Mouse (Mus musculus) adrenal gland, adult 18-20 months (tissue): ENCODE data around the gene Tbc1d10a. TPM values are rescaled to one million over a fixed set of nuclear protein-coding genes. Genes with fewer than 3 reads are reported as not detected.

Experiments
- DNase-seq, 2 experiments: peaks; one replicate each; pipeline ENCODE4 v3.0.0; 2021 to 2022; ENCODE audit warnings: low spot score in 2 of 2
- total RNA-seq, 2 experiments: library from RNA; stranded (reverse); gene quantifications; 1 replicate in 1 of 2; 2 replicates in 1 of 2; pipeline ENCODE4 v1.2.3; 2021

Gene Tbc1d10a
- total RNA-seq, 2 experiments from 2014 or later: 14.8 to 23.3 TPM

DNA sequence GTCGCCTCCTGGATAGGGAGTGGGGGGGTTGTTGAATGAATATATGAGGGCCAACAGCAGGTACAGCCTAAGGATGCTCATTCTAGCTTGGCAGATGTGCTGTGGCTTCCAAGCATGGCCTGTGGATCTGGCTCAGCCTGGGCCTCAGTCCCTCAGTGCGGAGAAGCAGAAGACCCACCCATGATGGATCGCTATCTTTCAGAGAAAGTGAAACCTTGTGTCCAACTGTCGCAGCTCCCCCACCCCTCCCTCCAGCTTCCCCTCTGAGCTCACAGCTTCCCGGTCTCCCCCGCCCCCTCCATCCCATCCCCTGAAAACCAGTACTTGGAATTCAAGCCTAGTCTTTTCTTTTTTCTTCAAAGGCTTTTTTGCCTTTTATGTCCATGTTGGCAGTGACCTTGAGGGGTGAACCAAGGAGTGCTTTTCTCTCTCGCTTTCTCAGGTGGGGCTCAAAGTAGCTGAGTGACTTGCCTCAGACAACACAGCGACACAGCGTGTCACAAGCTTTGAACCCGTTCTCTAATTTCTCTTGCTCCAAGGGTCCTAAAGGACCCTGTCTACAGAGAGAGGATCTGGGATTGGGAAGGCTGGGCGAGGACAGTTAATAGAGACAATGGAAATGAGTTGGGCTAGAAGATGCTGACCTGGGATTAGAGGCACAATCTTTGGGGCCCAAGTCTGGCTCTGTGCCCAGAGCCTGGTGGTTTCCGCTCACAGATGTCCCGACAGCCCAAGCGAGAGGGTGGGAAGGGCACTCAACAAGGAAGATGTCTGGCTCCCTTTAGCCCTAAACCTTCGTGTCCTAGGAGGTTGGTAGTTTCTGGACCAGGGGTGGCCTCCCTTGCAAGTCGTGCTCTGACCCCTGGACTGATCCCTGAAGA lies 49.3 kb downstream of the Tbc1d10a start, which contains the start of gene Osm:
Gene Osm (plus strand): TSS at position 756 of the 881 bp plus-strand sequence.
- no peak for DNase-seq

GRCm38 (mm10) chr11:4236546-4237067 lies 50.0 kb downstream of the Tbc1d10a start:
- no peak for DNase-seq

- DNase-seq: no peak
Measured at GRCm38 (mm10) chr11:4237389-4237912, 50.9 kb downstream of the Tbc1d10a start.

- DNase-seq: no peak
Measured at GRCm38 (mm10) chr11:4238167-4238566, 51.6 kb downstream of the Tbc1d10a start.

DNA sequence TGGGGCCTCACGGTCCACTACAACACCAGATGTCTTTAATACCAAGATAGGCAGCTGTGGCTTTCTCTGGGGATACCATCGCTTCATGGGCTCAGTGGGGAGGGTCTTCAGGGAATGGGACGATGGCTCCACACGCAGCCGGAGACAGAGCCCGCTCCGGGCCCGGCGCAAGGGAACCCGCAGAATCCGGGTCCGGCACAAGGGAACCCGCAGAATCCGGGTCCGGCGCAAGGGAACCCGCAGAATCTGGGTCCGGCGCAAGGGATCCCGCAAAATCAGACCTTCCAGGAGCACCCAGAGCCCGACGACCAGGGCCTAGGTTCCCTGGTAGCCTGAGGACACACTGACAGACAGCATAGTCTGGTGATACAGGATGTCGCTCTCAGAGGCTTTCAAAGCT lies 53.1 kb downstream of the Tbc1d10a start:
- DNase-seq: no peak

- DNase-seq: no peak
Measured at GRCm38 (mm10) chr11:4240151-4240550, 53.6 kb downstream of the Tbc1d10a start.

GRCm38 (mm10) chr11:4241180-4241579 lies 54.6 kb downstream of the Tbc1d10a start:
- no peak for DNase-seq

GRCm38 (mm10) chr11:4246126-4246525 lies 59.5 kb downstream of the Tbc1d10a start:
- DNase-seq: no peak

DNA sequence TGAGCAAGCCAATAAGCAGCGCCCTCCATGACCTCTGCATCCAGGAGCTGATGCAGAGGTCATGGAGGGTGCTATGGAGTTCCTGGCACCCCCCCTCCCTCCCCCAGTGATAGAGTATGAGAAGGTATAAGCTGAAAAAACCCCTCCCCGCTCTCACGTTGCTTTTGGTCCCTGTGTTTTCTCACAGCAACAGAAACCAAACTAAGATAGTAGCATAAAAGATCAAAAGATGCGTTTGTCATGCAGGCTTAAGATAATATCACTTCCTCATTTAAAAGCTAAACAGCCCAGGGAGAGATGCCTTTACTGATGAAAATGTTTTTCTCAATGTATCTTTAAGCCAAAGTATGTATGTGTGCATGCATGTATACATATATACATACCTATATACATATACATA lies 60.0 kb downstream of the Tbc1d10a start:
- no peak for DNase-seq

DNA sequence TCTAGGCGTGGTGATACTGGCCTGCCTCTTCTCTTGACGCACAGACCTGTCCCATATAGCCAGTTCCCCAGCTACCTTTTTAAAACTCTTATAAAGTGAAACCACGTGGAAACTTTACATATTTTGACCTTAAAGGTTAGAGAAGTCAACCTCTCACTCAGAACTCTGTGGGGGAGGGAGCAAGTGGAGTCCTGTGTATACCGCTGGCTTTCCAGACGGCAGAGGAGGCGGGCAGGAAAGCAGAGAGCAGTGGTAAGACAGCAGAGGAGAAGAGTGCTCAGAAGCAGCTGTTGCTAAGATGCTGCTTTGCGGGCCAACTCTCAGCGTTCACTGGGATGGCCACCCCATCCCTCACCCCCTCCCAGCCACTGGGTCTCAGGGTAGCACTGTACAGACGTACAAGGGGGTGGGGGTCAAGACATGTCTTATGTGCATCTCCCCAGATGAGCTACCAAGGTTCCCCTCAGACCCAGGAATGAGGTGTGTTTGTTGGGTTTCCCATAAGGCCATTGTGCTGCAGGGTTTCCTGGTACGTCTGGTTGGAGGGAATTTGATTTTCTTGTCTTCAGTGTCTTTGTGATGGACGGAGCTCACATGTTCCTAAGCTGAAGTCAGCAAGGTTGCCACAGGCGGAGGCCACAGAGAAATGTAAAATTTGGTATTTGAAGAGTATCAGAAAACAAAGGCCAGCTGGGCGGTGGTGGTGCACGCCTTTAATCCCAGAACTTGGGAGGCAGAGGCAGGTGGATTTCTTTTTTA lies 60.8 kb downstream of the Tbc1d10a start:
- no peak for DNase-seq

GRCm38 (mm10) chr11:4249151-4249550 lies 62.6 kb downstream of the Tbc1d10a start:
- DNase-seq: no peak

DNA sequence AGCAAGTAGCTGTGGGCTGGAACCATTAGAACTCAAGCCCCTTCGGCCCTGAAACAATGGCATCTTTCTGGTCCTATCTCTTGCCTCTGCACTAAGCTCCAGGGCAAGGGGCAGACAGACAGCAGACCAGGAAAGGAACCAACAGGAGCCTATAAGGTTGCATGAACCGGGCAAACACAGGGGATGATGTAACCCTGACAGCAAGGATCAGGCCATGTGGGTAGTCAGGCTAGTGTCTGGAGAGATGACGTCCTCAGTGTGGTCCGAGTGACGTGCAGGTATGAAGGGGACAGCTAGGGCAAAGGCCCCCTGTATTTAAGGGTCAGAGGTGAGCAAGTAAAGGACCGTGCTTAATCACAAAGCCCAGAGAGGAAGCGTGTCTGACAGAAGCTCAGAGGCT lies 63.7 kb downstream of the Tbc1d10a start:
- DNase-seq: no peak

GRCm38 (mm10) chr11:4251376-4251775 lies 64.8 kb downstream of the Tbc1d10a start:
- DNase-seq: no peak

DNA sequence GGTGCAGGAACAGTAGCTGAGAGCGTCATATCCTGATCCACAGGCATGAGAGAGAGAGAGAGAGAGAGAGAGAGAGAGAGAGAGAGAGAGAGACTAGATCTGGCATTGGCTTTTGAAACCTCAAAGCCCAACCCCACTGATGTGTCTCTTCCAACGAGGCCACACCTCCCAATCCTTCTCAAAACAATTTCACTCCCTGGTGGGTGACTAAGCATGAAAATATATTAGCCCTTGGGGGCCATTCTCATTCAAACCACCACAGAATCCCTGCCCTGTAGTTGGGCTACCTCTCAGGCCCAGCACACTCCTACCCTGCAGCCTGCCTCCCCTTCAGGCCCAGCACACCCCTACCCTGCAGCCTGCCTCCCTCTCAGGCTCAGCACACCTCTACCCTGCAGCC lies 66.3 kb downstream of the Tbc1d10a start:
- DNase-seq: no peak

- DNase-seq: no peak
Measured at GRCm38 (mm10) chr11:4256846-4257607, 70.4 kb downstream of the Tbc1d10a start, which contains the start of gene Lif. Gene Lif (plus strand): TSS chr11:4257557.

DNA sequence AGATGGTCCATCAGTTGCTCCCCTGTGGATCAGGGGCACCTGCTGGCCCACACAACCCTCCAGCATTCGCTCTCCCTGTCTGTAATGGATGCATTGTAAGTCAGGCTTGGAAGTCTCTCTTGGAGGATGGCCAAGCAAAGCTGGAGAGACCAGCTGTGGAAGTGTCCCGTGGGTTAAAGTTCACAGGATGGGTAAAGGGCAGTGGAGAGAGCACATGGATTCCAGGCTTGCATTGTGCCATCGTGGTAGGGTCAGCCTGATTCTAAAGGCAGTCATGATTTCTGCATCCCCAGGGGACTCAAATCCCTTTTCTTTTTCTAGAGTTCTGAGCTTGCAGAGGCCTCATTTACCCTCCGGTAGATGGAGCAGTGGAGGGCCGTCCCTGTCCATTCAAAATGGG lies 71.2 kb downstream of the Tbc1d10a start:
- no peak for DNase-seq

DNA sequence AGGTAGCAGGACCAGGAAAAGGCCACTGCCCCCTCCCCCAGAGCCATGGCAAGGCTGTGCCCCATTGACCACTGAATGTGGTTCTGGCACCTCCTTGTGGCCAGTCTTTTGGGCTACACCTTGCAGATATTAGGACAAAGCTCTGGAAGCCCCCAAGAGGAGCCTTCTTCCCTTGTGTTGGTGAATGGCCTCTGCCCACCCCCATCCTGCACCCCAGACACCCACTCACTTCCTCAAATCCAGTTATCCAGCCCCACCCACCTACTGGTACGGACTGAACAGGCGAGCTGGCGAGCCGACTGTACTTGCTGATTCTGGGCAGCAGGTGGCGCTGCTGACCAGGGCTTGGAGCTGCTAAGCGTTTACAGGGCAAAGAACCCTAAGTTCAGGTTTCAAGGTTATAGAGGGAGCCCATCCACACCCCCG lies 72.1 kb downstream of the Tbc1d10a start:
- peak; percentile 85 to 89 for DNase-seq

GRCm38 (mm10) chr11:4260463-4261187 lies 74.0 kb downstream of the Tbc1d10a start:
- DNase-seq: no peak

GRCm38 (mm10) chr11:4261188-4261494 lies 74.6 kb downstream of the Tbc1d10a start:
- DNase-seq: peak; percentile 43 to 64

DNA sequence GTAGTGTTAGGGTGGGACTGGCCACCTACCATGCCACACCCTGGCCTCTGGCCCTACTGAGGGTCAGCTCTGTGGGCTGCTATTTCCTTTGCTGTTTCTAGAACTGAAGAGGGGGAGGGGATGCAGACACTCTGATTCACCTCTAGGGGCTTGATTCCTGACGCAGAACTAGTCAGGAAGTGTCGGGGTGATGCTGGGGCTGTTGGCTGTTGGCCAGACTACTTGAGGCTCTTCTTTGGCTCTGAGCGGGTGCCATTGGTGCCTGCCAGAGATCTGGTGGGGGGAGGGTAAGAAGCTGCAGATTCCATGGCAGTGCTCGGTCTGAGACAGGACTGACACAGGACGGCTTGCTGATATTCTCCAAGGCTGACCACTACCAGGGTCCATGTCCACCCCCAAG lies 75.4 kb downstream of the Tbc1d10a start:
- DNase-seq: no peak
